Mouse (Mus musculus) G1E (cell line): ENCODE data around the gene 1700037C18Rik.

Experiments used
- CTCF ChIP-seq: IDR thresholded peaks from 2 replicates; pipeline ENCODE4 v1.5.1; 2012; ENCODE audit warnings: low read depth, low read length, inconsistent platforms, mixed read lengths
- GATA1 ChIP-seq: IDR thresholded peaks from 2 replicates; pipeline ENCODE4 v1.6.1; 2012; ENCODE audit warnings: borderline replicate concordance, low read length, inconsistent platforms, mixed read lengths
- GATA2 ChIP-seq: IDR thresholded peaks from 2 replicates; pipeline ENCODE4 v1.6.1; 2012; ENCODE audit warnings: low read depth, low read length, inconsistent platforms, borderline replicate concordance
- POLR2AphosphoS5 ChIP-seq: IDR thresholded peaks from 2 replicates; pipeline ENCODE4 v1.6.1; 2012; ENCODE audit warnings: low read depth, low read length, inconsistent platforms; ENCODE audit not compliant: insufficient replicate concordance
- TAL1 ChIP-seq: conservative IDR thresholded peaks from 2 replicates; pipeline ENCODE4 v1.6.1; 2012; ENCODE audit warnings: low read depth, low read length, inconsistent platforms, mixed read lengths

DNA sequence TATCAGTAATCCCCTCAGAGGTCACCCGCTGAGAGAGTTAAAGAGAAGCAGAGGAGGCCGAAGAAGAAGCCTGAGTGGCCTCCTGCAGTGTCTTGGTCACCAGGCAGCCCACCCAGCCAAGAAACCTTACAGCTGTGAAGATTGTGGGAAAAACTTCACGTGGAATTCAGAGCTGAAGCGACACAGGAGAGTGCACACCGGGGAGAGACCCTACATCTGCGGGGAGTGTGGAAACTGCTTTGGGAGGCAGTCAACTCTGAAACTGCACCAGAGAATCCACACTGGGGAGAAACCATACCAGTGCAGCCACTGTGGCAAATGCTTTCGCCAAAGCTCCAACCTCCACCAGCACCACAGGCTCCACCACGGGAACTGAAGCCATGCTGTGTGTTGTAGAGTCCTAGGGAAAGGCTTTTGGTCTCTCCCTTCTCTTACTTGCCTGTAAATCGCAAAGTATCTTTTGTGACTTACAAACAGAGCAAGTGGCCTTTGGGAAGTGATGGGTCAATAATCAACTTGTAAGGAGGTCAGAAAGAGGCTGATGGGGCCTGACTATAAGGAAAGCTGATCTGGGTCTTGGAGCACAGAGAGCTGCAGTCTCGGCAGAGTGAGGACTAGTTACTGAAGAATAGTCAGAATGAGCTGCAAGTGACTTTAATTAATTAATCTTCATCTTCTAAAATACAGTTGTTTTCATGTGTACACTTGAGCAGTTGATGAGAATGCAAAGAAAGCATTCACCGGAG, 53.9 kb downstream of the 1700037C18Rik start:
- TF ChIP-seq CTCF (no peak), GATA1 (no peak), TAL1 (no peak), GATA2 (no peak), POLR2AphosphoS5 (no peak)
